Mouse (Mus musculus) cortical plate, adult 2 months (tissue): ENCODE measurements around the gene Spdya.
"Not testable (repeated sequence)": the region's sequence is repeated elsewhere in the genome, so short reads cannot be mapped to it uniquely, and the experiment has no call there.

Experiments
- CTCF ChIP-seq: fragments of 200-500 bp; IDR thresholded peaks from 2 replicates; pipeline ENCODE4 v1.5.1; 2011; ENCODE audit warnings: mild to moderate bottlenecking, control low read depth, low read length; ENCODE audit not compliant: insufficient read depth; ENCODE audit errors: extremely low read depth
- POLR2A ChIP-seq: fragments of 200-500 bp; IDR thresholded peaks from 2 replicates; pipeline ENCODE4 v1.6.1; 2011; ENCODE audit warnings: mild to moderate bottlenecking, low read length, control low read depth; ENCODE audit not compliant: insufficient read depth; ENCODE audit errors: extremely low read depth

GRCm38 (mm10) chr17:71639056-71639455, 87.2 kb downstream of the Spdya start:
- TF ChIP-seq POLR2A, CTCF: not testable (repeated sequence)
